Comparison of ENCODE assay signal across 14 mouse cellular contexts in the genomic region with DNA sequence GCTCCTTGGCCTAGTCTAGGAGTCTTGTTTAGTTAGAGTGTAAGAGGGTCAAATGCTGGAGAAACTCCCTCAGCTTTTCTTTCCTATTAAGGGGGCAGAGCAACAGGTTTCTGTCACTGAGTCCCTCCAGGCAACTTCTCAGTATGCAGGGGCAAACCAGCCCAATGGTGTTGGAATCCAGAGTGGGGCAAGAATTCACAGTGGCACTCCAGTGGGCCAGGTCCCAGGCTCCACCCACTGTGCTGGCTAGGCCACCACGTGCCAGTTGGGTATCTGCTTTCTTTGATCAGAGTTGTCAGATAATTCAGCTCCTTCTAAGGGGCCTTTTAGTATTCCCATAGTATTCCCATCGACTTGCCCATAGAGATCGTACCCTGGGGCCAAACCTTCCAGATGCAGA. TPM values are rescaled to one million over a fixed set of nuclear protein-coding genes. Genes with fewer than 3 reads are reported as not detected.
DNase-seq lines count a peak whose midpoint lies in the region; ATAC-seq and TF ChIP-seq lines count a peak whose summit lies in the region.
"Had no signal": no experiment of that assay in that cellular context is flagged by ENCODE, and none has a peak within 500 bp of the region (broad histone marks: within the 10 kb centered on the region; RNA-seq: fewer than 3 reads in every experiment).

No protein-coding gene starts in this region.

- H3K4me1 ChIP-seq in hindbrain, embryonic 10.5 days (replicated peaks), result peaks cover 39% of the 10 kb centered on the region
- peaks cover 20% of the 10 kb centered on the region for H3K4me1 ChIP-seq in hindbrain, embryonic 13.5 days (replicated peaks)
- H3K4me1 ChIP-seq in stomach, embryonic 14.5 days (ENCODE audit: control insufficient read depth, insufficient read depth, low read length), result peaks cover 9% of the 10 kb centered on the region
- H3K4me1 ChIP-seq in stomach, postnatal 0 days (replicated peaks; ENCODE audit: control insufficient read depth, insufficient read depth), result no peaks in the 10 kb centered on the region
- peaks cover 20% of the 10 kb centered on the region for H3K4me1 ChIP-seq in limb, embryonic 13.5 days

- H3K9me3 ChIP-seq in hindbrain, embryonic 10.5 days, result no peaks in the 10 kb centered on the region
- no peaks in the 10 kb centered on the region for H3K9me3 ChIP-seq in hindbrain, embryonic 13.5 days
- H3K9me3 ChIP-seq in stomach, embryonic 14.5 days (ENCODE audit: control insufficient read depth, low read depth, low read length), result no peaks in the 10 kb centered on the region
- H3K9me3 ChIP-seq in stomach, postnatal 0 days (ENCODE audit: control insufficient read depth, low read length), result no peaks in the 10 kb centered on the region
- no peaks in the 10 kb centered on the region for H3K9me3 ChIP-seq in limb, embryonic 13.5 days

- ATAC-seq in hindbrain, embryonic 13.5 days (ENCODE audit: low FRiP score), result no peak
- ATAC-seq in stomach, embryonic 14.5 days (ENCODE audit: insufficient number of reproducible peaks, insufficient read depth, low FRiP score, low read depth), result no peak
- no peak for ATAC-seq in stomach, postnatal 0 days (ENCODE audit: low FRiP score, low TSS enrichment)
- no peak for ATAC-seq in limb, embryonic 13.5 days (ENCODE audit: low FRiP score, low read depth)
- ATAC-seq: activated CD4-positive, CD25-positive, alpha-beta regulatory T cell, adult 4 months had no signal

- H3K9ac ChIP-seq in hindbrain, embryonic 13.5 days, result no peak overlapping the region
- no peak overlapping the region for H3K9ac ChIP-seq in stomach, embryonic 14.5 days (replicated peaks; ENCODE audit: low read depth, low read length)
- H3K9ac ChIP-seq in stomach, postnatal 0 days (ENCODE audit: low read length), result no peak overlapping the region
- H3K9ac ChIP-seq in limb, embryonic 13.5 days, result no peak overlapping the region

- no peak overlapping the region for H3K27ac ChIP-seq in hindbrain, embryonic 10.5 days
- H3K27ac ChIP-seq in hindbrain, embryonic 13.5 days, result no peak overlapping the region
- H3K27ac ChIP-seq in stomach, embryonic 14.5 days (ENCODE audit: low read length), result no peak overlapping the region
- no peak overlapping the region for H3K27ac ChIP-seq in stomach, postnatal 0 days (replicated peaks)
- H3K27ac ChIP-seq in limb, embryonic 13.5 days, result no peak overlapping the region
- H3K27ac ChIP-seq: layer of hippocampus, adult 2 months had no signal

- WGBS in hindbrain, embryonic 10.5 days, result 32% methylated on average over 3 of the region's 3 CpGs
- 49% methylated on average over 3 of the region's 3 CpGs for WGBS in hindbrain, embryonic 13.5 days
- WGBS in stomach, embryonic 14.5 days, result 44% methylated on average over 3 of the region's 3 CpGs
- WGBS in stomach, postnatal 0 days, result 52% methylated on average over 3 of the region's 3 CpGs
- WGBS in limb, embryonic 13.5 days, result 30% methylated on average over 3 of the region's 3 CpGs

- TF ChIP-seq CTCF in stomach, postnatal 0 days (IDR thresholded peaks at IDR 0.05; ENCODE audit: low read depth), result no peak

- no peaks in the 10 kb centered on the region for H3K36me3 ChIP-seq in hindbrain, embryonic 10.5 days
- H3K36me3 ChIP-seq in hindbrain, embryonic 13.5 days, result no peaks in the 10 kb centered on the region
- no peaks in the 10 kb centered on the region for H3K36me3 ChIP-seq in stomach, embryonic 14.5 days (ENCODE audit: control insufficient read depth, insufficient read depth, low read length)
- H3K36me3 ChIP-seq in stomach, postnatal 0 days (ENCODE audit: control insufficient read depth, insufficient read depth, low read length), result no peaks in the 10 kb centered on the region
- H3K36me3 ChIP-seq in limb, embryonic 13.5 days, result no peaks in the 10 kb centered on the region

- DNase-seq in hindbrain, embryonic 10.5 days (ENCODE audit: low spot score), result no peak
- no peak for DNase-seq in stomach, postnatal 0 days (ENCODE audit: low spot score)
- no peak for DNase-seq in left cerebral cortex, postnatal 10 days (ENCODE audit: extremely low spot score in 1 of 2, low spot score in 2 of 2)
- no peak for DNase-seq in adrenal gland, postnatal 14 days
- DNase-seq: heart, postnatal 14 days; lung, adult 2 months; right cerebral cortex, postnatal 25 days; thymus, adult 18-20 months had no signal

- peaks cover 49% of the 10 kb centered on the region for H3K27me3 ChIP-seq in hindbrain, embryonic 10.5 days (ENCODE audit: insufficient read depth, poor library complexity, severe bottlenecking)
- peaks cover 58% of the 10 kb centered on the region for H3K27me3 ChIP-seq in hindbrain, embryonic 13.5 days
- peaks cover 6% of the 10 kb centered on the region; the same call in 1 of the 2 replicates for H3K27me3 ChIP-seq in stomach, embryonic 14.5 days (ENCODE audit: control insufficient read depth, insufficient read depth, low read length)
- H3K27me3 ChIP-seq in stomach, postnatal 0 days (ENCODE audit: control insufficient read depth, insufficient read depth, low read length), result no peaks in the 10 kb centered on the region; the same call in 1 of the 2 replicates
- H3K27me3 ChIP-seq in limb, embryonic 13.5 days, result peaks cover 56% of the 10 kb centered on the region
- H3K27me3 ChIP-seq: CH12.LX had no signal

- no peak overlapping the region for H3K4me2 ChIP-seq in hindbrain, embryonic 13.5 days
- peak overlapping the region; percentile 10; the same call in 1 of the 2 replicates for H3K4me2 ChIP-seq in stomach, embryonic 14.5 days (replicated peaks; ENCODE audit: low read depth, low read length)
- H3K4me2 ChIP-seq in stomach, postnatal 0 days (replicated peaks; ENCODE audit: low read depth), result no peak overlapping the region
- 0 out of 2 replicates have a peak overlapping the region, but pooled peaks have one; percentile 26 for H3K4me2 ChIP-seq in limb, embryonic 13.5 days (replicated peaks)

- TF ChIP-seq EP300 in stomach, postnatal 0 days (optimal IDR thresholded peaks at IDR 0.05), result no peak

- intact Hi-C loops in left cerebral cortex, postnatal 10 days (cut with DNase I), result loop anchor here (10.0 kb wide), 2 partner anchors 725 to 1115 kb away; a partner anchor contains a TSS

- peak overlapping the region; percentile 43 for H3K4me3 ChIP-seq in hindbrain, embryonic 10.5 days
- H3K4me3 ChIP-seq in hindbrain, embryonic 13.5 days, result no peak overlapping the region
- no peak overlapping the region for H3K4me3 ChIP-seq in stomach, embryonic 14.5 days (ENCODE audit: low read depth, low read length)
- H3K4me3 ChIP-seq in stomach, postnatal 0 days (ENCODE audit: low read depth, low read length), result no peak overlapping the region
- no peak overlapping the region for H3K4me3 ChIP-seq in limb, embryonic 13.5 days
- H3K4me3 ChIP-seq: layer of hippocampus, adult 2 months had no signal

RNA-seq across cellular contexts. Expression of a gene that starts 23.9 kb away (rescaled TPM):
- polyA plus RNA-seq in hindbrain, embryonic 10.5 days (2016; fragmentation: Nextera tagmentation; extraction: Ambion mirVana), result 25.3 and 27.5 TPM in 2 replicates
- polyA plus RNA-seq in hindbrain, embryonic 13.5 days (2015; fragmentation: Nextera tagmentation; extraction: Ambion mirVana), result 17.7 and 18.2 TPM in 2 replicates
- 18.1 and 18.9 TPM in 2 replicates for polyA plus RNA-seq in stomach, embryonic 14.5 days (2014; fragmentation: Nextera tagmentation; extraction: Ambion mirVana)
- 8.9 and 9.2 TPM in 2 replicates for polyA plus RNA-seq in stomach, postnatal 0 days (2015; fragmentation: Nextera tagmentation; extraction: Ambion mirVana)
- 21.0 and 21.7 TPM in 2 replicates for polyA plus RNA-seq in limb, embryonic 13.5 days (2015; fragmentation: Nextera tagmentation; extraction: Ambion mirVana)
- 1 to 10 TPM; 6.6 to 6.7 TPM for total RNA-seq in left cerebral cortex, postnatal 10 days (2021)
- total RNA-seq in adrenal gland, postnatal 14 days (2021), result 9.2 and 9.9 TPM in 2 replicates

RNA-seq across cellular contexts. Expression of a gene that starts 59.2 kb away (rescaled TPM):
- polyA plus RNA-seq in hindbrain, embryonic 10.5 days (2016; fragmentation: Nextera tagmentation; extraction: Ambion mirVana), result 22.5 and 23.4 TPM in 2 replicates
- polyA plus RNA-seq in hindbrain, embryonic 13.5 days (2015; fragmentation: Nextera tagmentation; extraction: Ambion mirVana), result 28.2 and 28.3 TPM in 2 replicates
- 13.6 and 15.7 TPM in 2 replicates for polyA plus RNA-seq in stomach, embryonic 14.5 days (2014; fragmentation: Nextera tagmentation; extraction: Ambion mirVana)
- polyA plus RNA-seq in stomach, postnatal 0 days (2015; fragmentation: Nextera tagmentation; extraction: Ambion mirVana), result 4.0 and 5.7 TPM in 2 replicates
- 19.9 and 22.2 TPM in 2 replicates for polyA plus RNA-seq in limb, embryonic 13.5 days (2015; fragmentation: Nextera tagmentation; extraction: Ambion mirVana)
- total RNA-seq in left cerebral cortex, postnatal 10 days (2021), result 10 to 100 TPM; 29.3 to 33.8 TPM
- total RNA-seq in adrenal gland, postnatal 14 days (2021), result 8.5 and 14.6 TPM in 2 replicates
- polyA plus RNA-seq: activated CD4-positive, CD25-positive, alpha-beta regulatory T cell, adult 4 months had no signal

Comparison
In these comparisons a context has a peak if more than half of its experiments do, and no peak if none do; other contexts are left out.
1. H3K4me2 ChIP-seq: peak in stomach, embryonic 14.5 days (single experiment) and limb, embryonic 13.5 days (single experiment); none in hindbrain, embryonic 13.5 days (single experiment) and stomach, postnatal 0 days (single experiment).